Mouse (Mus musculus) limb, embryonic 10.5 days (tissue): ENCODE measurements around the gene Mapkap1. TPM values are rescaled to one million over a fixed set of nuclear protein-coding genes. Genes with fewer than 3 reads are reported as not detected.

ENCODE experiments used
- DNase-seq: peaks from one replicate; pipeline ENCODE4 v3.0.0-alpha.2; 2017; ENCODE audit warnings: low spot score
- H3K27ac ChIP-seq: fragments of 300-500 bp; sonication (generic); 2 replicates; pipeline ENCODE4 v1.5.1; 2016; ENCODE audit warnings: mild to moderate bottlenecking
- H3K27me3 ChIP-seq: fragments of 300-500 bp; sonication (generic); 2 replicates; pipeline ENCODE4 v1.6.1; 2016; ENCODE audit warnings: low read depth, mild to moderate bottlenecking; ENCODE audit not compliant: poor library complexity, severe bottlenecking
- H3K36me3 ChIP-seq: fragments of 300-500 bp; sonication (generic); 2 replicates; pipeline ENCODE4 v1.6.1; 2016; ENCODE audit warnings: mild to moderate bottlenecking, moderate library complexity
- H3K4me1 ChIP-seq: fragments of 300-500 bp; sonication (generic); 2 replicates; pipeline ENCODE4 v1.6.1; 2016
- H3K4me3 ChIP-seq: fragments of 300-500 bp; sonication (generic); 2 replicates; pipeline ENCODE4 v1.5.1; 2016; ENCODE audit warnings: mild to moderate bottlenecking, moderate library complexity
- H3K9me3 ChIP-seq: fragments of 300-500 bp; sonication (generic); replicated peaks from 2 replicates; pipeline ENCODE4 v1.6.1; 2016; ENCODE audit warnings: mild to moderate bottlenecking
- WGBS: fragments of 180-500 bp; shearing (Covaris S2); methylation state at CpG from one replicate; pipeline ENCODE4 v1.1.7; 2016; 5-methylcytosine and 5-hydroxymethylcytosine counted together
- polyA plus RNA-seq: library from polyadenylated mRNA; unstranded; fragments of >200 nt; fragmentation: Nextera tagmentation; extraction: Ambion mirVana; gene quantifications from 2 replicates; pipeline ENCODE4 v1.2.1, GENCODE M21; 2016

Gene Mapkap1
- polyA plus RNA-seq, 1 experiment from 2014 or later, result 96.4 TPM

- no peak for DNase-seq
- H3K4me3 ChIP-seq, result no peak overlapping the region
- no peaks in the 10 kb centered on the region for H3K27me3 ChIP-seq
- WGBS, result 91% methylated on average over 4 of the region's 4 CpGs
- no peak overlapping the region for H3K27ac ChIP-seq
- H3K4me1 ChIP-seq, result peaks cover 7% of the 10 kb centered on the region
- H3K9me3 ChIP-seq, result no peaks in the 10 kb centered on the region
- H3K36me3 ChIP-seq, result peaks cover 17% of the 10 kb centered on the region
Observed at GRCm38 (mm10) chr2:34609516-34609915, 202.9 kb downstream of the Mapkap1 start.

GRCm38 (mm10) chr2:34620778-34621415, 214.3 kb downstream of the Mapkap1 start:
- H3K36me3 ChIP-seq, result peaks cover 26% of the 10 kb centered on the region
- WGBS, result 41% methylated on average over 10 of the region's 10 CpGs

GRCm38 (mm10) chr2:34621485-34621884, 214.9 kb downstream of the Mapkap1 start:
- H3K36me3 ChIP-seq, result peaks cover 26% of the 10 kb centered on the region
- no peak overlapping the region for H3K4me3 ChIP-seq
- 79% methylated on average over 8 of the region's 8 CpGs for WGBS
- DNase-seq, result no peak
- no peaks in the 10 kb centered on the region for H3K9me3 ChIP-seq
- H3K27me3 ChIP-seq, result no peaks in the 10 kb centered on the region
- H3K4me1 ChIP-seq, result peaks cover 22% of the 10 kb centered on the region
- no peak overlapping the region for H3K27ac ChIP-seq

More at GRCm38 (mm10) chr2:34620778-34621415, 214.3 kb downstream of the Mapkap1 start:
- DNase-seq, result no peak
- H3K27me3 ChIP-seq, result no peaks in the 10 kb centered on the region
- peaks cover 22% of the 10 kb centered on the region for H3K4me1 ChIP-seq
- H3K27ac ChIP-seq, result peak overlapping the region; percentile 15; the same call in 1 of the 2 replicates
- H3K4me3 ChIP-seq, result no peak overlapping the region
- no peaks in the 10 kb centered on the region for H3K9me3 ChIP-seq

GRCm38 (mm10) chr2:34622518-34622917, 215.9 kb downstream of the Mapkap1 start:
- no peak for DNase-seq
- WGBS, result 85% methylated on average over 11 of the region's 11 CpGs
- H3K4me3 ChIP-seq, result no peak overlapping the region
- H3K9me3 ChIP-seq, result no peaks in the 10 kb centered on the region
- peaks cover 29% of the 10 kb centered on the region for H3K4me1 ChIP-seq
- no peaks in the 10 kb centered on the region for H3K27me3 ChIP-seq
- no peak overlapping the region for H3K27ac ChIP-seq
- peaks cover 26% of the 10 kb centered on the region for H3K36me3 ChIP-seq

GRCm38 (mm10) chr2:34623181-34623580, 216.6 kb downstream of the Mapkap1 start:
- H3K4me1 ChIP-seq, result peaks cover 35% of the 10 kb centered on the region
- no peaks in the 10 kb centered on the region for H3K9me3 ChIP-seq
- peaks cover 26% of the 10 kb centered on the region for H3K36me3 ChIP-seq
- WGBS, result 91% methylated on average over 8 of the region's 8 CpGs
- no peak overlapping the region for H3K4me3 ChIP-seq
- DNase-seq, result no peak
- H3K27me3 ChIP-seq, result no peaks in the 10 kb centered on the region
- no peak overlapping the region for H3K27ac ChIP-seq

- H3K4me3 ChIP-seq, result no peak overlapping the region
- H3K9me3 ChIP-seq, result no peaks in the 10 kb centered on the region
- WGBS, result 96% methylated on average over 12 of the region's 12 CpGs
- H3K27me3 ChIP-seq, result no peaks in the 10 kb centered on the region
- peaks cover 26% of the 10 kb centered on the region for H3K36me3 ChIP-seq
- peaks cover 42% of the 10 kb centered on the region for H3K4me1 ChIP-seq
- DNase-seq, result no peak
- no peak overlapping the region for H3K27ac ChIP-seq
Observed at GRCm38 (mm10) chr2:34624076-34624475, 217.5 kb downstream of the Mapkap1 start.

GRCm38 (mm10) chr2:34627328-34628226, 221.0 kb downstream of the Mapkap1 start:
- DNase-seq, result no peak
- H3K9me3 ChIP-seq, result no peaks in the 10 kb centered on the region
- peaks cover 36% of the 10 kb centered on the region for H3K4me1 ChIP-seq
- no peak overlapping the region for H3K4me3 ChIP-seq
- peaks cover 24% of the 10 kb centered on the region for H3K36me3 ChIP-seq
- no peak overlapping the region for H3K27ac ChIP-seq
- H3K27me3 ChIP-seq, result no peaks in the 10 kb centered on the region
- WGBS, result 78% methylated on average over 17 of the region's 17 CpGs

GRCm38 (mm10) chr2:34628903-34629540, 222.5 kb downstream of the Mapkap1 start:
- WGBS, result 83% methylated on average over 4 of the region's 4 CpGs
- no peak for DNase-seq
- Histone ChIP-seq H3K36me3 (peaks cover 15% of the 10 kb centered on the region), H3K27me3 (no peaks in the 10 kb centered on the region), H3K9me3 (no peaks in the 10 kb centered on the region), H3K4me3 (no peak overlapping the region), H3K27ac (0 out of 2 replicates have a peak overlapping the region, but pooled peaks have one; percentile 39), H3K4me1 (peaks cover 39% of the 10 kb centered on the region)

GRCm38 (mm10) chr2:34629758-34630157, 223.2 kb downstream of the Mapkap1 start:
- H3K27ac ChIP-seq, result no peak overlapping the region
- peaks cover 39% of the 10 kb centered on the region for H3K4me1 ChIP-seq
- H3K4me3 ChIP-seq, result no peak overlapping the region
- peaks cover 10% of the 10 kb centered on the region for H3K36me3 ChIP-seq
- DNase-seq, result no peak
- WGBS, result 83% methylated on average over 7 of the region's 7 CpGs
- H3K27me3 ChIP-seq, result no peaks in the 10 kb centered on the region
- H3K9me3 ChIP-seq, result no peaks in the 10 kb centered on the region

GRCm38 (mm10) chr2:34630445-34630844, 223.9 kb downstream of the Mapkap1 start:
- H3K27me3 ChIP-seq, result no peaks in the 10 kb centered on the region
- H3K27ac ChIP-seq, result no peak overlapping the region
- H3K4me1 ChIP-seq, result peaks cover 39% of the 10 kb centered on the region
- no peak for DNase-seq
- H3K4me3 ChIP-seq, result no peak overlapping the region
- H3K9me3 ChIP-seq, result no peaks in the 10 kb centered on the region
- H3K36me3 ChIP-seq, result peaks cover 3% of the 10 kb centered on the region
- WGBS, result 74% methylated on average over 6 of the region's 6 CpGs

- Histone ChIP-seq H3K36me3 (no peaks in the 10 kb centered on the region), H3K9me3 (no peaks in the 10 kb centered on the region), H3K4me1 (peaks cover 45% of the 10 kb centered on the region), H3K27ac (no peak overlapping the region), H3K27me3 (no peaks in the 10 kb centered on the region), H3K4me3 (no peak overlapping the region)
- 88% methylated on average over 12 of the region's 12 CpGs for WGBS
- DNase-seq, result no peak
Observed at GRCm38 (mm10) chr2:34632051-34632450, 225.5 kb downstream of the Mapkap1 start.

GRCm38 (mm10) chr2:34635249-34636165, 228.9 kb downstream of the Mapkap1 start:
- 84% methylated on average over 14 of the region's 14 CpGs for WGBS
- DNase-seq, result no peak
- peaks cover 36% of the 10 kb centered on the region for H3K4me1 ChIP-seq
- H3K4me3 ChIP-seq, result no peak overlapping the region
- H3K27me3 ChIP-seq, result peaks cover 14% of the 10 kb centered on the region; the same call in 1 of the 2 replicates
- H3K36me3 ChIP-seq, result no peaks in the 10 kb centered on the region
- H3K27ac ChIP-seq, result no peak overlapping the region
- H3K9me3 ChIP-seq, result no peaks in the 10 kb centered on the region
